Mouse (Mus musculus): ENCODE measurements at regions not wholly inside any gene's neighbourhood (a gene's known extent, or its start where the extent isn't known, plus 50 kb on each side); places are given as distances from the start of the nearest gene placed in this dataset.

DNA sequence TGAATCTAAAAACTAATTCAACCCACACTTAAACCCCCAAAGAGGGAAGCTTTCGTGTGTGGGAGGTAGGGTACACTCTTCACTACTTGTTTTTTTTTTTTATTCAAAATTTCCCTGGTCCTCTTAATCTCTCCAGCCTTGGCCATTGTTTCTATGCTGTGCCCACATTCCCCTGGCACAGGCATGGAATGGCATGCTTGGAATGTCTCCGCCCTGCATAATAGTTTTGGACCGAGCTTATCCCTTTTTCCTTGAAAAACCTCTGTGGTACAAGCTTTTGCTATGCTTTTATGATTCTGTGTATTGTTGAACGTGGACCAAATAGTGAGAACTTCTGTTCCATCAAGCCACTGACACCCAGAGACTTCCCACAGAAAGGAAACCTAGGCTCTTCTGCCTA lies 126.8 kb upstream of the Bmp4 start:
- DNase-seq (ENCODE audit: low spot score) = no peak

DNA sequence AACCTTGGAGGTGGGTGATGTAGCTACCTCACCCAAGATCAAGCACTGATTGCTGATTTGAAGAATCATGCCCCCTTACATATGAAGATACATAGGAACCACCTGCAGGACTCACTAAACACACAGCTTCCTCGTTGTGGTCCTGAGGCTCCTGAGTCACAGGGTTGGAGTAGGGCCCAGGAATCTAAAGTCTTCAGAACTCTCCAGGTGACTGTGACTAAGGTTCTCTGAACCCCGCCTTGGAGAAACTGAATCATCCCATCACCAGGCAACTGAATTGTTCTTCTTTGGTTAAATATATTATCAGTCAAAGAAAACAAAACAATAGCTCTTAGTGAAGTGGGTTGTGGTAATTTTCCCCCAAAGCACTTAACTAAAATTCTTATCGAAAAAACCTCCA lies 125.8 kb upstream of the Bmp4 start:
- no peak for DNase-seq (ENCODE audit: low spot score)

DNA sequence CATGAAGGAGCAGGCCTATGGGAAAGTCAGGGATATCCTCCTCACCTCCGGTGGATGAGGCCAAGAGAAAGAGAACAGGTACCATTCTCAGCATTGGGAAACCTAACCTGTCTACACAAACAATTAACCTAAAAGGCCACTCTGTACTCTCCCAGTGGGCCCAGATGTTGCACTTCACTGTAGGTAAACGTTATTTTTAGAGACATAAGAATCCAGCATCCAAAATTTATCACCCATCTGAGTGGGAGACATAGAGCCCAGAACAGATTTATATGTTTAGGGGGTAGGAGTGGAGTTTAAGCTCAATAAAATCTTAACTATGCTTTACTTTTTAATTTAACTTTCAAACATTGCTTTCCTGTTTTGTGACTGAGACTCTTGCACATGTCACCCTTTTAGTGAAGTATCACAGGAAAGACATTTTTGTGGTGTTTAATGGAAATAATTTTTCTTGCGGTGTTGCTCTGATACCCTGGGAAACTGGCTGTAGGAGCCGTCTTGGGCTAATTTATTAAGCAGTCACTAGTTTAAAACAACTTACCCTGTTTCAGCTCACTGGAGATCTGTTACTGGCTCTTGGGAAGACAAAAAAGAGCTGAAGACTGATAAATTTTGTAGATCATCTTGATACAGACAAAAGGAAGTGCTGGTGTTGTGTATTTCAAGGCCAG lies 123.9 kb upstream of the Bmp4 start:
- DNase-seq (ENCODE audit: low spot score) = no peak

DNA sequence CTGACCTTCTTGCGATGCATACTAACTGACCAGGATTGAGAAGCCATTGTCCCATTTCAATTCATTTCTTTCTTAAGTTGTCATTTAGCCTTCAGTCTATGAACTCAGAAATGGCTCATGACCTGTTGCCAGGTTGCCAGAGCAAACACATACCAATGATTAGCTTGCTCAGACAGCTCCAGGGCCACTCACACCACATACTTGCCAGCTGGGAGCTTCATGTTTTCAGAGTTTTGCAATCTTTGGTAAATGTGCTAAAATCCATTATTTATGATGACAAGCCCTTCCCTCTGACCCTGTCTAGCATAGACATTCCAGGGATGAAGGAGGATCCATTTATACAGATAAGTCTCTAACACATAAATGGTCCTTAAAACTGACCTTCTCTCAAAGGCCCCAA lies 121.6 kb upstream of the Bmp4 start:
- DNase-seq (ENCODE audit: low spot score) = no peak

DNA sequence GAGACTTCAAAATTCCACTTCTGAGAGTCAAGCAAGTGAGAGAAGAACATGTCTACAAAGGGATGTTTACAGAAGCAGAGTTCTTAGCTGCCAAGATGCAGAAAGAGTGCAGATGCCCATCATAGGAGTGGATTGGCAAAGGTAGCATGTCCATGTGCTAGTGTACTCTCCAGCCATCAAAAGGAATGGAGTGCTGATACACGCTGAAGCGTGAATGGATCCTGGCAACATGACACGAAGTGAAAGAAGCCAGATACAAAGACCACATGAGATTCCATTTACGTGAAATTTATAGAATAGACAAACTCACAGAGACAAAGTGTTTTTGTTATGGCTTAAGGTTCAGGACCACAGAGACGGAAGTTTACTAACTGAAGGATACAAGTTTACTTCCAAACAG lies 118.4 kb upstream of the Bmp4 start:
- no peak for DNase-seq (ENCODE audit: low spot score)

DNA sequence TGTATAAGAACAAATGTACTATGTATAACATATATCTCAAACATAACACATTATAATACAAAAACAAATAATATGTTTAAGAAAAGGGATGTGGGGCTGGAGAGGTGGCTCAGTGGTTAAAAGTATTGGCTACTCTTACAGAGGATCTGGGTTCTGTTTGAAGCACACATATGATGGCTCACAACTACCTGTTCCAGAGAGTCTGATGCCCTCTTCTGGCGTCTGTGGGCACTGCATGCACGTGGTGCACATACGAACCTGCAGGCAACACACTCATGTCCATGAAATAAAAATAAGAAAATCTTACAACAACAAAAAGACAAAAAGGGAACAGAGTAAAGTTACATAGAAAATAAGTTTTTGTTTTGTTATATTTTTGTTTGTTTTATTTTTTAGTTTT lies 114.8 kb upstream of the Bmp4 start:
- no peak for DNase-seq (ENCODE audit: low spot score)

DNA sequence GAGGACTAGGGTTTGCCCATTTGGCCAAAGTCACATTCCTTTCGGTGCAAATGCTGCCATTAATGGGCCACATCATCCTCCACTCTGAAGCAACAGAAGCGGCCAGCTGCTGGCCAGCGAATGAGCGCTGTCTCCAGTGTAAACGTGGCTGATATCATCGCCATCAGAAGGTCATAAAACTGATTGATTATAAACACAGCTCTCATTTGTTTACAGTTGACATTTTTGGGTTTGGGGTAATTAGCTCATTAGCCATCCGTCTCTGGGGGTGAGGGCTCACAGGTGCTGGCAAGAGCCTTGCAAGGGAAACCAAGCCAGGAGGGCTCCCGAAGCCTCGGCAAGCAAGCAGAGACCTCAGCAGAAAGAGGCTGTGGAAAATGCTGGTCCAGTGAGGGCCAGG lies 101.1 kb upstream of the Bmp4 start:
- DNase-seq (ENCODE audit: low spot score) = no peak

DNA sequence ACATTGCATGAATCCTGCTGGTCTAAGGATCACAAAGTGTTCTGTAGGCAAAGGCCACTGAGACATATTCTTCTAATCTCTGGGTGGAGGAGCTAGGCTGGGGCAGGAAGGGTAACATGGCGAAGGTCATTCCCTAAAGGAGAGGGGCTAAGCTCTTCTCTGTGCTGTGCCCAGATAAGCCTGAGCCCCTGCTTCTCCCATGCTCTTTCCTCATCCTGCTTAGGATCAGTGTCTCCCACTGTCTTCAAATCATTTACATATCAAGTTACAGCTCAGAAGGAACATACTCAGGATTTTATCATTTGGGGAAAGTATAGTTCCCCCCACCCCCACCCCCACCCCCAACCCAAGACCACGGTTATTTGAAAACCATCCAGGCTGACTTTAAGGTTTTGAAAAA lies 100.7 kb upstream of the Bmp4 start:
- no peak for DNase-seq (ENCODE audit: low spot score)

DNA sequence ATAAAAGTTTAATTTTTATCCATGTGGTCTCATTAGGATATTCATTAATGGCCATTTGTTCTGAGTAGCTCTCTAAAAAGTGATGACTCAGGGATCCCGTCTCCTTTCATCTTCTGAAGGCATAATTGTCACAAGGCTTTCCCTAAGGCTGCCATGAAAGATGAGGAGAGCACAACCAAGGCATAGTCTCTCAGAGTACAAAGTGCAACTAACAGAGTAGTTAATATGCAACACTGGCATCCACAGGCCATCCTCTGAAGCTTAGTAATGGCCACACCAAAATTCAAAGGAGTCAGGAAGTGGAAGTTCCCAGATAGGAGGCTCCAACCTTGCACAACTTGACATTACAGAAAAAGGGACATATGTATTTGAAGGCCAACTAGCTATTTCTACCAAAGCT lies 97.1 kb upstream of the Bmp4 start:
- DNase-seq (ENCODE audit: low spot score) = no peak

DNA sequence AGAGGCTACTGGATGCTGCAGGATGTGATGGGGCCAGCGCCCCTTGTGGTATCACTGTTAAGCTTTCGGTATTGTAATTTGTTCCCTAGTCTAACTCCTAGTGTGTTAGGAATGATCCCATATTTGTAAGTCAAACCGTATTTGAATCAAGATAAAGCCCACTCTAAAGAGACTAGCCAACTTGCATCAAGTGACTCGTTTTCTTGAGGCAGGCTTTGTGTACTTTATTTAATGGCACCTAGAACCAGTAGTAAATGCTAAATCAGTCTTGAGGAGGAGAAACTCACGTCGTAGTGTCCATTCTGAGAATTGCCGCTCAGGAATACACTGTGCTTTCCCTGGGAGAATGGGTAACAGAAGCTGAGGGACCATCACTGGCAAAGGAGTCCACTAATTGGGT lies 89.9 kb upstream of the Bmp4 start:
- no peak for DNase-seq (ENCODE audit: low spot score)

DNA sequence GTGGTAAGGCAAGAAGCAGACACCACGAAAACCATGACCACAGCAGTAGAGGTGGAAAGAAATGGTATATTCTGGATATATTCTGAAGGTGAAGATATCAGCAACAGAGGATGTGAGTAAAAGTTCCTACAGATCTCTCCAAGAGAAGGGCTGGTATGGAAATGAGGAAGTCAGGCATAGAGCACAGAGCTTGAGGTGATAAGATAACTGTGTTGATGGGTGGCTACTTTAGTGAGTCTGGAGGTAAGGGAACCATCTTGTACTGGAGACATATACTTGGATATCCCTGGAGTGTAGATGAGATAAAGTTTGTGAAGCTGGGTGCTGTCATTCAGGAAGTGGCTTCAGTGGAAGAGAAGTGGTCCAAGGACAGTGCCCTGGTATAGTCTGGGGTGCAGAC lies 85.5 kb upstream of the Bmp4 start:
- DNase-seq (ENCODE audit: low spot score) = no peak

DNA sequence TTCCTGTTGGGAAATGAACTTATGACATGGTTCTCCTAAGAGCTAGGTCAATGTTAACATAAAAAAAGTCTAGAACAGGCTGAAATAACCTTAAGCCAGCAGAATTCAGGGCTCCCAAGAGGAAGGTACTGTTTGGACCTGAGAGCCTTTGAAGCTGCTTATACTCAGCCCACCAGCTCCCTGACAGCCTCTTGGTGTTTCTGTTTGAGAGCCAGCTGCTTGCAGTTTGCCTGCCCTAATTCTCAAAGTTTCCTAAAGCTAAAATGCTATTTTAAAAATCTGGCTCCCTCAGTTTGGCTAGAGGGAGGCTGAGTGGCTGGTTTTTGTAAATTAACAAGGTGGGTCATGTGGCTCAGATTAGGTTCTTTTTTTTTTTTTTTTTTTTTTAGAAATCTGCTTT lies 72.5 kb upstream of the Bmp4 start:
- no peak for DNase-seq (ENCODE audit: low spot score)

DNA sequence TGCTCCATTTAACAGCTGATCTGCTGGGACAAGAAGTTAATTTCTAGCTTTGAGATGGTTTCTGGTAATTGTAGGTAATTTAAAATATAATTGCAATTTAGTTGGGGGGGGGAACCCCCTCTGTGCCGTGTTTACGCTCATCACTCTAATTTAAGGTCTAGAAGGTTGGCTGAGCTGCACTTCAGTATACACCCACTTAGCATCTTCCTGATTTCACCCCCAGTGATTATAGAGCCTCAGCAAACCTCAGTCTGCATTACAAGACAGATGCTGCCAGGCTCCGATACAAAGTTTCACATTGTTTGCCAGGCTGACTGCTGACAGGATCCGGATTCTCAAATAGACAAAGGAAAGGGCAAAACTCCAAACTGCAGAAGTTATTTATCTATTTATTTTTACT lies 71.5 kb upstream of the Bmp4 start:
- DNase-seq (ENCODE audit: low spot score) = no peak

DNA sequence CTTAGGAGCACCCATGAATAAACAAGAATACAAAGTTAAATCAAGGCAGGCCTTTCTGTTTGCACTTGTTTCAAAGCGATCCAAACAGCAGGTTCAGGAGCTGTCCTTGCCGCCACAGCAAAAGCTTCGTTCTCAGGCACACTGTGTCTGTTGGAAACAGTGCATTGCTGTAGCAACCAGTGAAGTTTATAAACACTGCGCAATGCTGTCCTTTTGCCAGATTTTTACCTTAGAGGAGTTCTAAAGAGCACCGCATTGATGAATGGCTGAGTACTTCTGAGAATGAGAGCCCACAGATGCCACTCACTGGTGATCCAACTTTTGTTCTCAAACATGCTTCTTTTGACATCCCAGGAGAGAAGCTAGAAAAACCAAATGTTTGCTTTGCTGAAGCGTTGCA lies 64.0 kb upstream of the Bmp4 start:
- no peak for DNase-seq (ENCODE audit: low spot score)

DNA sequence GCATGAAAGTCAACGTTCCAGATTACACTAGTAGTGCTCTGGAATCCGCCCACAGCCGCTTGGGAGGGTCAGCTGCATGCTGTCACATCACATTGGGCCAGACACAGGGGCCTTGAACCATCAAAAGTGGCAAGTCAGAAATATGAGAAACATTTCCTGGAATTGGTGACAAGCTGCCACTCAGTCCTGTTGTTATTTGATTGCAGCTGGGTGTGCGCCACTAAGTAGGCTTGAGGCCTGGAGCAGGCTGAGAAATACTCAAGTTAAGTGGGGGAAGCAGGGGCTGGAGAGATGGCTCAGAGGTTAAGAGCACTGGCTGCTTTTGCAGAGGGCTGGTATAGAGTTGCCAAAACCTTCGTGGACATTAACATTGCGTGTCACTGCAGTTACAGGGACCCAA lies 51.2 kb upstream of the Bmp4 start:
- DNase-seq (ENCODE audit: low spot score) = no peak
